Mouse (Mus musculus) pancreas, adult 10 weeks (tissue): ENCODE data around the gene Mrgpra2a. TPM values are rescaled to one million over a fixed set of nuclear protein-coding genes. Genes with fewer than 3 reads are reported as not detected.

Experiments
- polyA plus RNA-seq: library from polyadenylated mRNA; stranded (reverse); fragments of 350-450 nt; fragmentation: Illumina TruSeq; extraction: RNeasy Lipid Tissue Mini Kit (QIAGEN cat#74804); gene quantifications from one replicate; pipeline ENCODE4 v1.2.3, GENCODE M21; 2015; ENCODE audit warnings: low read depth, low replicate concordance; ENCODE audit not compliant: insufficient read depth

Mrgpra2a gene
- not detected for polyA plus RNA-seq

DNA sequence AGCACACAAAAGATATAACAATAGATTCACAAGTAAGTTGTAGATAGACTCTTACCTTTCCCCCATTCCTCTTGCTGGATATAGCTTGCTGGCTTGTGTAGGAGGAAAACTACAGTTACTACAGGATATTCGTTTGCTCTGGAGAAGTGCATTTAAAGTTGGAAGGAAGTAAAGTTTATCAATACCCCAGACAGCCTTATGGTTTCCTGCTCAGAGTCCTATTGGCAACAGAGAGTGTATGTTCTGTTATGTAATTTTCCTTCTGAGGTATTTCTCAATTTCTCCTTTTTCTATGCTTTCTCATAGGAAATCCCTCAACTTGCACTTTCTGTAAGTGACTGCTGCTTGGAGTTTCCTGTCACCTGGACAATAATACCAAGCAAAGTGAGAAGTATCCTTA, at the start of gene Mrgpra2a:
TSS of gene Mrgpra2a (minus strand) at position 125 of the 400 bp plus-strand sequence.

Other genes with a start within 250 kb of the Mrgpra2a start
- gene Mrgpra6, start 247.2 kb downstream of the Mrgpra2a start, polyA plus RNA-seq = not detected
- not detected for gene Mrgpra9, start 199.3 kb downstream of the Mrgpra2a start, polyA plus RNA-seq
- gene Mrgpra1, start 97.9 kb downstream of the Mrgpra2a start, polyA plus RNA-seq = not detected
- not detected for gene Mrgpra2b, start 76.7 kb upstream of the Mrgpra2a start, polyA plus RNA-seq
- not detected for gene Mrgpra3, start 149.2 kb upstream of the Mrgpra2a start, polyA plus RNA-seq